Mouse (Mus musculus) heart, embryonic 11.5 days (tissue): ENCODE data around the gene Nfic. TPM values are rescaled to one million over a fixed set of nuclear protein-coding genes. Genes with fewer than 3 reads are reported as not detected.

Experiments
- ATAC-seq: fragments of 200-750 bp; cut with Nextera tagmentation; replicated peaks from 2 replicates; pipeline ENCODE4 v1.8.0; 2017; ENCODE audit warnings: moderate library complexity; ENCODE audit not compliant: insufficient number of reproducible peaks, low FRiP score, low TSS enrichment
- H3K27ac ChIP-seq: fragments of 300-500 bp; sonication (generic); 2 replicates; pipeline ENCODE4 v1.5.1; 2014; ENCODE audit warnings: mild to moderate bottlenecking, low read depth, low read length
- H3K27me3 ChIP-seq: fragments of 300-500 bp; sonication (generic); 2 replicates; pipeline ENCODE4 v1.6.1; 2014; ENCODE audit warnings: mild to moderate bottlenecking, low read length, mixed read lengths; ENCODE audit not compliant: control insufficient read depth, insufficient read depth
- H3K36me3 ChIP-seq: fragments of 300-500 bp; sonication (generic); 2 replicates; pipeline ENCODE4 v1.6.1; 2014; ENCODE audit warnings: mild to moderate bottlenecking, low read length, moderate library complexity, mixed read lengths; ENCODE audit not compliant: control insufficient read depth, insufficient read depth
- H3K4me1 ChIP-seq: fragments of 300-500 bp; sonication (generic); 2 replicates; pipeline ENCODE4 v1.6.1; 2014; ENCODE audit warnings: low read length; ENCODE audit not compliant: control insufficient read depth, insufficient read depth
- H3K4me2 ChIP-seq: fragments of 300-500 bp; sonication (generic); 2 replicates; pipeline ENCODE4 v1.6.1; 2014; ENCODE audit warnings: mild to moderate bottlenecking, moderate library complexity
- H3K4me3 ChIP-seq: fragments of 300-500 bp; sonication (generic); 2 replicates; pipeline ENCODE4 v1.5.1; 2014; ENCODE audit warnings: low read depth, low read length
- H3K9ac ChIP-seq: fragments of 300-500 bp; sonication (generic); 2 replicates; pipeline ENCODE4 v1.6.1; 2014; ENCODE audit warnings: mild to moderate bottlenecking, low read depth, low read length, moderate library complexity
- H3K9me3 ChIP-seq: fragments of 300-500 bp; sonication (generic); replicated peaks from 2 replicates; pipeline ENCODE4 v1.6.1; 2016; ENCODE audit warnings: low read length; ENCODE audit not compliant: control insufficient read depth
- WGBS: fragments of 180-500 bp; shearing (Covaris S2); extraction: QIAGEN DNeasy Blood & Tissue Kit; methylation state at CpG from one replicate; pipeline ENCODE4 v1.1.7; 2014; ENCODE audit not compliant: insufficient replicate concordance; 5-methylcytosine and 5-hydroxymethylcytosine counted together
- polyA plus RNA-seq: library from polyadenylated mRNA; unstranded; fragments of >200 nt; fragmentation: Nextera tagmentation; extraction: Ambion mirVana; gene quantifications from 2 replicates; pipeline ENCODE4 v1.2.1, GENCODE M21; 2014

The Nfic gene
- polyA plus RNA-seq, 1 experiment from 2014 or later: 28.1 TPM

GRCm38 (mm10) chr10:81496969-81497368 lies 41.5 kb upstream of the Nfic start:
- ATAC-seq: no peak
- H3K27me3 ChIP-seq: no peaks in the 10 kb centered on the region
- no peaks in the 10 kb centered on the region for H3K9me3 ChIP-seq
- H3K4me1 ChIP-seq: peaks cover 16% of the 10 kb centered on the region
- peak overlapping the region; percentile 98 for H3K4me2 ChIP-seq
- WGBS: 32% methylated on average over 4 of the region's 4 CpGs
- H3K27ac ChIP-seq: 0 out of 2 replicates have a peak overlapping the region, but pooled peaks have one; percentile 58
- peak overlapping the region; percentile 90 for H3K4me3 ChIP-seq
- H3K36me3 ChIP-seq: peaks cover 11% of the 10 kb centered on the region
- H3K9ac ChIP-seq: peak overlapping the region; percentile 75

- no peaks in the 10 kb centered on the region for H3K9me3 ChIP-seq
- H3K27ac ChIP-seq: peak within 1 kb of the TSS; percentile 58
- H3K9ac ChIP-seq: peak within 1 kb of the TSS; percentile 91
- peak; percentile 90 for ATAC-seq
- H3K4me2 ChIP-seq: peak within 1 kb of the TSS; percentile 98
- H3K4me1 ChIP-seq: peaks cover 16% of the 10 kb centered on the region
- under 1% methylated on average over 45 of the region's 45 CpGs for WGBS
- no peaks in the 10 kb centered on the region for H3K27me3 ChIP-seq
- peaks cover 15% of the 10 kb centered on the region for H3K36me3 ChIP-seq
- H3K4me3 ChIP-seq: peak within 1 kb of the TSS; percentile 90
Observed at GRCm38 (mm10) chr10:81496264-81496901, 40.9 kb upstream of the Nfic start, which contains the start of gene Ncln. Gene Ncln, minus strand, starts transcription at chr10:81496392.

GRCm38 (mm10) chr10:81495616-81496263 lies 40.3 kb upstream of the Nfic start:
- 2% methylated on average over 38 of the region's 41 CpGs for WGBS
- ATAC-seq: peak; percentile 3; the same call in 1 of the 2 replicates

GRCm38 (mm10) chr10:81495151-81495550 lies 39.7 kb upstream of the Nfic start:
- H3K4me2 ChIP-seq: peak overlapping the region; percentile 98
- peaks cover 16% of the 10 kb centered on the region for H3K4me1 ChIP-seq
- peak overlapping the region; percentile 90 for H3K4me3 ChIP-seq
- peaks cover 25% of the 10 kb centered on the region for H3K36me3 ChIP-seq
- ATAC-seq: no peak
- no peaks in the 10 kb centered on the region for H3K9me3 ChIP-seq
- peak overlapping the region; percentile 91 for H3K9ac ChIP-seq
- no peak overlapping the region for H3K27ac ChIP-seq
- 70% methylated on average over 6 of the region's 6 CpGs for WGBS
- H3K27me3 ChIP-seq: no peaks in the 10 kb centered on the region

More at GRCm38 (mm10) chr10:81495616-81496263, 40.3 kb upstream of the Nfic start:
- Histone ChIP-seq H3K27ac (peak overlapping the region; percentile 58), H3K4me1 (peaks cover 16% of the 10 kb centered on the region), H3K9me3 (no peaks in the 10 kb centered on the region), H3K27me3 (no peaks in the 10 kb centered on the region), H3K4me2 (peak overlapping the region; percentile 98), H3K4me3 (peak overlapping the region; percentile 90), H3K9ac (peak overlapping the region; percentile 91), H3K36me3 (peaks cover 22% of the 10 kb centered on the region)

- peaks cover 29% of the 10 kb centered on the region for H3K36me3 ChIP-seq
- H3K4me2 ChIP-seq: peak overlapping the region; percentile 98
- peaks cover 16% of the 10 kb centered on the region for H3K4me1 ChIP-seq
- peak overlapping the region; percentile 91 for H3K9ac ChIP-seq
- WGBS: 88% methylated on average over 11 of the region's 11 CpGs
- ATAC-seq: no peak
- no peaks in the 10 kb centered on the region for H3K9me3 ChIP-seq
- no peaks in the 10 kb centered on the region for H3K27me3 ChIP-seq
- H3K4me3 ChIP-seq: peak overlapping the region; percentile 90
- H3K27ac ChIP-seq: no peak overlapping the region
Observed at GRCm38 (mm10) chr10:81494260-81495041, 39.0 kb upstream of the Nfic start.

GRCm38 (mm10) chr10:81493601-81494220 lies 38.3 kb upstream of the Nfic start:
- H3K4me2 ChIP-seq: no peak overlapping the region
- H3K9ac ChIP-seq: no peak overlapping the region; the same call in 1 of the 2 replicates
- H3K36me3 ChIP-seq: peaks cover 36% of the 10 kb centered on the region
- WGBS: 84% methylated on average over 8 of the region's 8 CpGs
- H3K27me3 ChIP-seq: no peaks in the 10 kb centered on the region
- no peak overlapping the region for H3K27ac ChIP-seq
- H3K4me3 ChIP-seq: no peak overlapping the region
- peaks cover 16% of the 10 kb centered on the region for H3K4me1 ChIP-seq
- ATAC-seq: no peak
- H3K9me3 ChIP-seq: no peaks in the 10 kb centered on the region

- Histone ChIP-seq H3K4me2 (no peak overlapping the region), H3K9me3 (no peaks in the 10 kb centered on the region), H3K27me3 (no peaks in the 10 kb centered on the region), H3K4me3 (no peak overlapping the region), H3K27ac (no peak overlapping the region), H3K9ac (no peak overlapping the region), H3K4me1 (peaks cover 16% of the 10 kb centered on the region), H3K36me3 (peaks cover 42% of the 10 kb centered on the region)
- no peak for ATAC-seq
- 90% methylated on average over 11 of the region's 11 CpGs for WGBS
Observed at GRCm38 (mm10) chr10:81492606-81493240, 37.3 kb upstream of the Nfic start.

GRCm38 (mm10) chr10:81491018-81491417 lies 35.6 kb upstream of the Nfic start:
- H3K4me2 ChIP-seq: no peak overlapping the region
- H3K4me3 ChIP-seq: no peak overlapping the region
- peaks cover 53% of the 10 kb centered on the region for H3K36me3 ChIP-seq
- WGBS: 91% methylated on average over 9 of the region's 9 CpGs
- H3K27me3 ChIP-seq: no peaks in the 10 kb centered on the region
- H3K4me1 ChIP-seq: peaks cover 16% of the 10 kb centered on the region
- no peak overlapping the region for H3K27ac ChIP-seq
- no peak for ATAC-seq
- H3K9ac ChIP-seq: no peak overlapping the region
- H3K9me3 ChIP-seq: no peaks in the 10 kb centered on the region
